Mouse (Mus musculus) bone marrow, adult 2 months (tissue): ENCODE measurements around the gene Klf1. TPM values are rescaled to one million over a fixed set of nuclear protein-coding genes. Genes with fewer than 3 reads are reported as not detected.

ENCODE experiments used
- H3K27ac ChIP-seq: fragments of 200-500 bp; 2 replicates; pipeline ENCODE4 v1.5.1; 2012; ENCODE audit warnings: low read depth, mild to moderate bottlenecking, control low read depth, inconsistent platforms, low read length; ENCODE audit not compliant: control insufficient read depth, poor library complexity, insufficient read depth
- H3K4me1 ChIP-seq: fragments of 200-500 bp; 2 replicates; pipeline ENCODE4 v1.6.1; 2011; ENCODE audit warnings: low read length; ENCODE audit not compliant: control insufficient read depth, insufficient read depth
- H3K4me3 ChIP-seq: fragments of 200-500 bp; replicated peaks from 2 replicates; pipeline ENCODE3; 2011; ENCODE audit warnings: mild to moderate bottlenecking, low read depth, low read length, control low read depth; ENCODE audit not compliant: control insufficient read depth
- CTCF ChIP-seq: fragments of 200-500 bp; IDR thresholded peaks from 2 replicates; pipeline ENCODE4 v1.5.1; 2011; ENCODE audit warnings: low read length, control low read depth; ENCODE audit not compliant: control insufficient read depth, insufficient read depth
- POLR2A ChIP-seq: fragments of 200-500 bp; IDR thresholded peaks from 2 replicates; pipeline ENCODE4 v1.6.1; 2011; ENCODE audit warnings: low read depth, mild to moderate bottlenecking, control low read depth, low read length, borderline replicate concordance; ENCODE audit not compliant: control insufficient read depth
- WGBS: fragments of 180-500 bp; shearing (Covaris S2); methylation state at CpG from one replicate; pipeline ENCODE4 v1.1.7; 2018; 5-methylcytosine and 5-hydroxymethylcytosine counted together
- polyA plus RNA-seq: library from polyadenylated mRNA; stranded (reverse); fragments of >200 nt; gene quantifications from 2 replicates; pipeline ENCODE4 v1.2.4, GENCODE M21; 2011; ENCODE audit warnings: low replicate concordance; ENCODE audit not compliant: missing spikeins, insufficient read depth, insufficient read length

The Klf1 gene
- polyA plus RNA-seq, 1 experiment, result 142 TPM

- H3K4me1 ChIP-seq, result no peaks in the 10 kb centered on the region; the same call in 1 of the 2 replicates
- WGBS, result 72% methylated on average over 16 of the region's 16 CpGs
- no peak overlapping the region for H3K27ac ChIP-seq
- TF ChIP-seq POLR2A, result no peak
- no peak for TF ChIP-seq CTCF
- no peak overlapping the region for H3K4me3 ChIP-seq
Observed at GRCm38 (mm10) chr8:84933767-84934559, 32.2 kb downstream of the Klf1 start.

DNA sequence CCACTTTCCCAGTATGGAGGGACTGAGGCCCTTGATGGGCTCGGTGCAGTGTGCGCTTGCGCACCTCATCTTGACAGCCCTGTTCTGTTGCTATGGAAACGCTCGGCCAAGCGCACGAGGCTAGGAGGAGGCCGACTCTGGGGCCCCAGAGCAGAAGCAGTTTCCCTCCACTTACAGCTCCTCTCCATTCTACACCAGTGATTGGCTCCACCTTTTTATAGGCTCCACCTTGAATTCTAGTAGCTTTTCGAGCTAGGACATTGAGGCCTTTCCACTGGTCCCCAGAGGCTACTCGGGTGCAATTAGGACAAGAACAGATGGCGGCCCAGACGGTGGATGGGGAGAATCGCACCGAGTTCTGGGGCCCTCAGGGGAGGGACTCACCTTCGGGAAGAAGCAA is 33.1 kb downstream of the Klf1 start:
- TF ChIP-seq POLR2A (no peak), CTCF (no peak)
- H3K4me3 ChIP-seq, result no peak overlapping the region
- no peaks in the 10 kb centered on the region; the same call in 1 of the 2 replicates for H3K4me1 ChIP-seq
- WGBS, result 2% methylated on average over 15 of the region's 15 CpGs
- H3K27ac ChIP-seq, result no peak overlapping the region

DNA sequence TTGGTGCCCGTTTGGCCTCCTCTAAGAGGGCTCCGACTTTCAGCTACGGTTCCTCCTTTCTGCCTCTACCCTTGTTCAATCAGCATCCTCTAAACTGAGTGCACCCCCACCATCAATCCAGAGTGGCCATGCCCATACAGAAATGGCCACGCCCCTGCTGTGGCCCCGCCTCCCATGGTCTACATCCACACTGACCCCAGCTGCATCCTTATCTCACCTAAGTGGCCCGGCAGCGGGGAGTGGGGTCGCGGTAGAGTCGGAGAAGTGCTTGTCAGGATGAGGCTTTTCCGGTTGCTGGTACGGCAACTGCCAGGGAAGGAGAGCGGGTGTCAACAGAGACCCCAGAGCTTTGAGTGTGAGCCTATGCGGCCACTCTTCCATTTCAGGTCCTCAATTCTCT is 33.8 kb downstream of the Klf1 start:
- Histone ChIP-seq H3K27ac (no peak overlapping the region), H3K4me3 (no peak overlapping the region), H3K4me1 (no peaks in the 10 kb centered on the region; the same call in 1 of the 2 replicates)
- 4% methylated on average over 14 of the region's 14 CpGs for WGBS
- TF ChIP-seq CTCF (no peak), POLR2A (no peak)

- H3K4me3 ChIP-seq, result no peak overlapping the region
- no peaks in the 10 kb centered on the region; the same call in 1 of the 2 replicates for H3K4me1 ChIP-seq
- TF ChIP-seq CTCF (no peak), POLR2A (no peak)
- no peak overlapping the region for H3K27ac ChIP-seq
- WGBS, result 26% methylated on average over 23 of the region's 23 CpGs
Observed at GRCm38 (mm10) chr8:84936041-84936961, 34.6 kb downstream of the Klf1 start.

GRCm38 (mm10) chr8:84936962-84937546 is 35.3 kb downstream of the Klf1 start, which contains the start of gene Mast1:
Mast1 (minus strand) TSS chr8:84937359.
- TF ChIP-seq CTCF (peak; percentile 50; the same call in 1 of the 2 replicates), POLR2A (no peak)
- WGBS, result 1% methylated on average over 50 of the region's 50 CpGs
- H3K4me3 ChIP-seq, result no peak within 1 kb of the TSS
- no peak within 1 kb of the TSS for H3K27ac ChIP-seq
- no peaks in the 10 kb centered on the region; the same call in 1 of the 2 replicates for H3K4me1 ChIP-seq

- Histone ChIP-seq H3K27ac (no peak overlapping the region), H3K4me1 (no peaks in the 10 kb centered on the region; the same call in 1 of the 2 replicates), H3K4me3 (no peak overlapping the region)
- WGBS, result 55% methylated on average over 13 of the region's 13 CpGs
- TF ChIP-seq POLR2A, result no peak
- no peak for TF ChIP-seq CTCF
Observed at GRCm38 (mm10) chr8:84937620-84938485, 36.1 kb downstream of the Klf1 start.

GRCm38 (mm10) chr8:84943699-84944098 is 42.0 kb downstream of the Klf1 start:
- 28% methylated on average over 4 of the region's 4 CpGs for WGBS
- TF ChIP-seq CTCF (no peak), POLR2A (no peak)

More at GRCm38 (mm10) chr8:84943699-84944098, 42.0 kb downstream of the Klf1 start:
- Histone ChIP-seq H3K27ac (no peak overlapping the region), H3K4me3 (no peak overlapping the region), H3K4me1 (no peaks in the 10 kb centered on the region)
